In the genomic region with DNA sequence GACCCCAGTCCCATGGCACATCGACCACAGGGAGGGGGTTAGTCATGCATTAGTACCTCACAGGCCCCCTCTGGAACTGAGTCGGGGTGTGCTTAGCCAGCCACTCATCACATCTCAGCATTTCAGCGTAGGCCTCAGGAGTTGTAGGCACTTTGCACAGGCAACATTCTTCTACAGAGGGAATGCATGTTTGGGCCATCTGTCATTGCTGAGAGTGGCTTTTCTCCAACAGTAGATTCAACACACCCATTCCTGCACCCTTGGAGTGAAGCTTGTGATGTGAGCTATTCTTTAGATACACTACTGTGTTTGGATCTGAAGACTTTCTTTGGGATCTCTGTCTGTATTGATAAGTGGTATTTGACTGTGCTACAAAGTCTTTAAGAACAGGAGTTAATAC, we compare ENCODE assay signal across 22 mouse cellular contexts.
A peak's percentile ranks its signal among the peaks of the same experiment; 100 is the strongest.
DNase-seq lines count a peak whose midpoint lies in the region; ATAC-seq and TF ChIP-seq lines count a peak whose summit lies in the region.
"Had no signal": no experiment of that assay in that cellular context is flagged by ENCODE, and none has a peak within 500 bp of the region (broad histone marks: within the 10 kb centered on the region; RNA-seq: fewer than 3 reads in every experiment).

No protein-coding gene starts in this region.

- intact Hi-C loops in left cerebral cortex, adult 2 months (cut with DNase I), result no loop called here

- TF ChIP-seq POLR2A in cerebellum, adult 2 months (IDR thresholded peaks at IDR 0.05; ENCODE audit: borderline replicate concordance, insufficient read depth, low read length), result no peak

- no peak overlapping the region for H3K4me3 ChIP-seq in cerebellum, adult 2 months (replicated peaks; ENCODE audit: insufficient read depth, low read depth, low read length)
- H3K4me3 ChIP-seq in left cerebral cortex, adult 2 months, result no peak overlapping the region
- H3K4me3 ChIP-seq: embryonic facial prominence, embryonic 15.5 days; forebrain, embryonic 10.5 days; heart, adult 2 months; hindbrain, embryonic 10.5 days; neural tube, embryonic 12.5 days had no signal

- 47% methylated on average over 3 of the region's 3 CpGs for WGBS in cerebellum, adult 2 months

- no peak overlapping the region for H3K27ac ChIP-seq in cerebellum, adult 2 months (ENCODE audit: insufficient read depth, low read length)
- no peak overlapping the region for H3K27ac ChIP-seq in left cerebral cortex, adult 2 months
- H3K27ac ChIP-seq: embryonic facial prominence, embryonic 15.5 days; forebrain, embryonic 10.5 days; heart, adult 2 months; hindbrain, embryonic 10.5 days; neural tube, embryonic 12.5 days had no signal

- H3K27me3 ChIP-seq in cerebellum, adult 2 months (ENCODE audit: control insufficient read depth, insufficient read depth, low read length), result no peaks in the 10 kb centered on the region
- H3K27me3 ChIP-seq: embryonic facial prominence, embryonic 15.5 days; neural tube, embryonic 12.5 days; Patski had no signal

- peak; percentile 32 to 56 for DNase-seq in cerebellum, adult 2 months
- no peak for DNase-seq in cerebellum, adult 11 months
- peak; percentile 25 to 48 for DNase-seq in left cerebral cortex, adult 18-20 months (ENCODE audit: low spot score in 2 of 2)
- no peak for DNase-seq in left cerebral cortex, adult 2 months (ENCODE audit: extremely low spot score in 1 of 2, low spot score in 2 of 2)
- peak; percentile 25 for DNase-seq in right cerebral cortex, postnatal 25 days
- no peak for DNase-seq in right cerebral cortex, adult 2 months (ENCODE audit: low spot score in 2 of 2)
- DNase-seq: adrenal gland, postnatal 25 days; embryo, embryonic 11 days; gastrocnemius, postnatal 10 days; heart, adult 2 months; kidney, adult 2 months; kidney, postnatal 36 days; lung, adult 18-20 months; lung, postnatal 36 days; thymus, postnatal 36 days had no signal

- peaks cover 26% of the 10 kb centered on the region for H3K4me1 ChIP-seq in cerebellum, adult 2 months (ENCODE audit: control insufficient read depth, insufficient read depth, low read length)
- H3K4me1 ChIP-seq: embryonic facial prominence, embryonic 15.5 days; neural tube, embryonic 12.5 days had no signal

- no peak for TF ChIP-seq CTCF in cerebellum, adult 2 months (IDR thresholded peaks at IDR 0.05; ENCODE audit: borderline replicate concordance, insufficient read depth, low read depth, low read length)
- no peak for TF ChIP-seq CTCF in left cerebral cortex, adult 2 months (IDR thresholded peaks at IDR 0.05)

- no peak for ATAC-seq in CD4-positive, CD25-positive, alpha-beta regulatory T cell, adult 4 months
- ATAC-seq: activated CD4-positive, CD25-positive, alpha-beta regulatory T cell, adult 4 months; Patski had no signal

Comparison
In these comparisons a context has a peak if more than half of its experiments do, and no peak if none do; other contexts are left out.
1. DNase-seq: peak in cerebellum, adult 2 months (2 of 2), left cerebral cortex, adult 18-20 months (2 of 2) and right cerebral cortex, postnatal 25 days (single experiment); none in cerebellum, adult 11 months (single experiment), left cerebral cortex, adult 2 months (0 of 2) and right cerebral cortex, adult 2 months (0 of 2).